Mouse (Mus musculus): Measurements from ENCODE around the gene Mfsd6. TPM values are rescaled to one million over a fixed set of nuclear protein-coding genes. Genes with fewer than 3 reads are reported as not detected.

Gene Mfsd6
- polyA plus RNA-seq, 1 experiment = not detected

- no peak overlapping the region for H3K27ac ChIP-seq (ENCODE audit: insufficient read depth, low read depth, low read length)
- WGBS = 92% methylated on average over 4 of the region's 4 CpGs
- TF ChIP-seq POLR2A (IDR thresholded peaks at IDR 0.05; ENCODE audit: insufficient read depth, low read depth, low read length) (no peak), CTCF (IDR thresholded peaks at IDR 0.05; ENCODE audit: insufficient read depth, low read depth, low read length) (no peak)
- no peak overlapping the region for H3K4me3 ChIP-seq (ENCODE audit: insufficient read depth, low read depth, low read length)
- no peaks in the 10 kb centered on the region for H3K4me1 ChIP-seq (ENCODE audit: control insufficient read depth, insufficient read depth, low read length)
Observed at GRCm38 (mm10) chr1:52655153-52655552, 72.1 kb downstream of the Mfsd6 start.

- no peaks in the 10 kb centered on the region for H3K4me1 ChIP-seq (ENCODE audit: control insufficient read depth, insufficient read depth, low read length)
- no peak for TF ChIP-seq CTCF (IDR thresholded peaks at IDR 0.05; ENCODE audit: insufficient read depth, low read depth, low read length)
- TF ChIP-seq POLR2A (IDR thresholded peaks at IDR 0.05; ENCODE audit: insufficient read depth, low read depth, low read length) = no peak
- H3K27ac ChIP-seq (ENCODE audit: insufficient read depth, low read depth, low read length) = no peak overlapping the region
- 96% methylated on average over 1 of the region's 1 CpGs for WGBS
- H3K4me3 ChIP-seq (ENCODE audit: insufficient read depth, low read depth, low read length) = no peak overlapping the region
Observed at GRCm38 (mm10) chr1:52653366-52653765, 73.9 kb downstream of the Mfsd6 start.

GRCm38 (mm10) chr1:52652601-52653253 lies 74.5 kb downstream of the Mfsd6 start:
- no peak overlapping the region for H3K4me3 ChIP-seq (ENCODE audit: insufficient read depth, low read depth, low read length)
- no peak overlapping the region for H3K27ac ChIP-seq (ENCODE audit: insufficient read depth, low read depth, low read length)
- WGBS = 75% methylated on average over 3 of the region's 3 CpGs
- no peak for TF ChIP-seq POLR2A (IDR thresholded peaks at IDR 0.05; ENCODE audit: insufficient read depth, low read depth, low read length)
- no peak for TF ChIP-seq CTCF (IDR thresholded peaks at IDR 0.05; ENCODE audit: insufficient read depth, low read depth, low read length)
- no peaks in the 10 kb centered on the region for H3K4me1 ChIP-seq (ENCODE audit: control insufficient read depth, insufficient read depth, low read length)

GRCm38 (mm10) chr1:52650066-52650465 lies 77.2 kb downstream of the Mfsd6 start:
- Histone ChIP-seq H3K4me3 (ENCODE audit: insufficient read depth, low read depth, low read length) (no peak overlapping the region), H3K27ac (ENCODE audit: insufficient read depth, low read depth, low read length) (no peak overlapping the region), H3K4me1 (ENCODE audit: control insufficient read depth, insufficient read depth, low read length) (no peaks in the 10 kb centered on the region)
- 90% methylated on average over 5 of the region's 5 CpGs for WGBS
- TF ChIP-seq POLR2A (IDR thresholded peaks at IDR 0.05; ENCODE audit: insufficient read depth, low read depth, low read length) (no peak), CTCF (IDR thresholded peaks at IDR 0.05; ENCODE audit: insufficient read depth, low read depth, low read length) (no peak)

GRCm38 (mm10) chr1:52648153-52649027 lies 78.9 kb downstream of the Mfsd6 start:
- H3K27ac ChIP-seq (ENCODE audit: insufficient read depth, low read depth, low read length) = no peak overlapping the region

GRCm38 (mm10) chr1:52640736-52641135 lies 86.5 kb downstream of the Mfsd6 start:
- Histone ChIP-seq H3K4me3 (ENCODE audit: insufficient read depth, low read depth, low read length) (no peak overlapping the region), H3K27ac (ENCODE audit: insufficient read depth, low read depth, low read length) (no peak overlapping the region), H3K4me1 (ENCODE audit: control insufficient read depth, insufficient read depth, low read length) (no peaks in the 10 kb centered on the region)
- WGBS = 88% methylated on average over 4 of the region's 4 CpGs
- no peak for TF ChIP-seq POLR2A (IDR thresholded peaks at IDR 0.05; ENCODE audit: insufficient read depth, low read depth, low read length)
- no peak for TF ChIP-seq CTCF (IDR thresholded peaks at IDR 0.05; ENCODE audit: insufficient read depth, low read depth, low read length)

More at GRCm38 (mm10) chr1:52648153-52649027, 78.9 kb downstream of the Mfsd6 start:
- Histone ChIP-seq H3K4me3 (ENCODE audit: insufficient read depth, low read depth, low read length) (no peak overlapping the region), H3K4me1 (ENCODE audit: control insufficient read depth, insufficient read depth, low read length) (no peaks in the 10 kb centered on the region)
- TF ChIP-seq POLR2A (IDR thresholded peaks at IDR 0.05; ENCODE audit: insufficient read depth, low read depth, low read length) = no peak
- TF ChIP-seq CTCF (IDR thresholded peaks at IDR 0.05; ENCODE audit: insufficient read depth, low read depth, low read length) = no peak
- WGBS = 61% methylated on average over 11 of the region's 11 CpGs

GRCm38 (mm10) chr1:52640266-52640665 lies 87.0 kb downstream of the Mfsd6 start:
- Histone ChIP-seq H3K27ac (ENCODE audit: insufficient read depth, low read depth, low read length) (no peak overlapping the region), H3K4me3 (ENCODE audit: insufficient read depth, low read depth, low read length) (no peak overlapping the region), H3K4me1 (ENCODE audit: control insufficient read depth, insufficient read depth, low read length) (no peaks in the 10 kb centered on the region)
- TF ChIP-seq CTCF (IDR thresholded peaks at IDR 0.05; ENCODE audit: insufficient read depth, low read depth, low read length) (no peak), POLR2A (IDR thresholded peaks at IDR 0.05; ENCODE audit: insufficient read depth, low read depth, low read length) (no peak)
- 89% methylated on average over 6 of the region's 6 CpGs for WGBS

GRCm38 (mm10) chr1:52639090-52639489 lies 88.2 kb downstream of the Mfsd6 start:
- TF ChIP-seq POLR2A (IDR thresholded peaks at IDR 0.05; ENCODE audit: insufficient read depth, low read depth, low read length) = no peak
- no peak for TF ChIP-seq CTCF (IDR thresholded peaks at IDR 0.05; ENCODE audit: insufficient read depth, low read depth, low read length)
- no peak overlapping the region for H3K27ac ChIP-seq (ENCODE audit: insufficient read depth, low read depth, low read length)
- 97% methylated on average over 7 of the region's 7 CpGs for WGBS
- H3K4me3 ChIP-seq (ENCODE audit: insufficient read depth, low read depth, low read length) = no peak overlapping the region
- no peaks in the 10 kb centered on the region for H3K4me1 ChIP-seq (ENCODE audit: control insufficient read depth, insufficient read depth, low read length)

- no peaks in the 10 kb centered on the region for H3K4me1 ChIP-seq (ENCODE audit: control insufficient read depth, insufficient read depth, low read length)
- 87% methylated on average over 2 of the region's 2 CpGs for WGBS
- H3K4me3 ChIP-seq (ENCODE audit: insufficient read depth, low read depth, low read length) = no peak overlapping the region
- no peak overlapping the region for H3K27ac ChIP-seq (ENCODE audit: insufficient read depth, low read depth, low read length)
- TF ChIP-seq CTCF (IDR thresholded peaks at IDR 0.05; ENCODE audit: insufficient read depth, low read depth, low read length) = no peak
- no peak for TF ChIP-seq POLR2A (IDR thresholded peaks at IDR 0.05; ENCODE audit: insufficient read depth, low read depth, low read length)
Observed at GRCm38 (mm10) chr1:52638101-52638500, 89.2 kb downstream of the Mfsd6 start.

All from olfactory bulb, adult 2 months (tissue).